Mouse (Mus musculus): ENCODE results near the gene Stradb. TPM values are rescaled to one million over a fixed set of nuclear protein-coding genes. Genes with fewer than 3 reads are reported as not detected.
"Not testable (repeated sequence)": the region's sequence is repeated elsewhere in the genome, so short reads cannot be mapped to it uniquely, and the experiment has no call there.

Gene Stradb
- total and polyA plus RNA-seq, 2 experiments from 2014 or later, result 33.0 to 95.5 TPM

GRCm38 (mm10) chr1:58953686-58954434 is 19.5 kb upstream of the Stradb start:
- Histone ChIP-seq H3K4me3 (ENCODE audit: low read length) (no peak overlapping the region), H3K27ac (no peak overlapping the region), H3K36me3 (ENCODE audit: insufficient read depth, low read length) (no peaks in the 10 kb centered on the region), H3K27me3 (ENCODE audit: insufficient read depth, low read length) (no peaks in the 10 kb centered on the region), H3K4me1 (ENCODE audit: insufficient read depth, low read length) (no peaks in the 10 kb centered on the region; the same call in 1 of the 2 replicates), H3K9me3 (ENCODE audit: low read length) (no peaks in the 10 kb centered on the region), H3K4me2 (ENCODE audit: low read depth, low read length) (no peak overlapping the region), H3K9ac (replicated peaks; ENCODE audit: low read length) (no peak overlapping the region)
- ATAC-seq, result no peak
- DNase-seq (ENCODE audit: low spot score), result no peak
- WGBS, result 94% methylated on average over 9 of the region's 9 CpGs
- TF ChIP-seq CTCF (IDR thresholded peaks at IDR 0.05; ENCODE audit: low read depth), result no peak

- no peak for TF ChIP-seq CTCF (IDR thresholded peaks at IDR 0.05; ENCODE audit: low read depth)
- WGBS, result 78% methylated on average over 8 of the region's 8 CpGs
Measured at GRCm38 (mm10) chr1:58954578-58955410, 18.5 kb upstream of the Stradb start.

GRCm38 (mm10) chr1:58955716-58956115 is 17.6 kb upstream of the Stradb start:
- 84% methylated on average over 3 of the region's 3 CpGs for WGBS
- no peak for TF ChIP-seq CTCF (IDR thresholded peaks at IDR 0.05; ENCODE audit: low read depth)
- no peak for ATAC-seq
- no peak overlapping the region for H3K27ac ChIP-seq
- no peaks in the 10 kb centered on the region for H3K9me3 ChIP-seq (ENCODE audit: low read length)
- H3K4me1 ChIP-seq (ENCODE audit: insufficient read depth, low read length), result no peaks in the 10 kb centered on the region; the same call in 1 of the 2 replicates
- DNase-seq (ENCODE audit: low spot score), result no peak
- no peak overlapping the region for H3K9ac ChIP-seq (replicated peaks; ENCODE audit: low read length)
- H3K4me3 ChIP-seq (ENCODE audit: low read length), result no peak overlapping the region
- no peak overlapping the region for H3K4me2 ChIP-seq (ENCODE audit: low read depth, low read length)
- H3K27me3 ChIP-seq (ENCODE audit: insufficient read depth, low read length), result no peaks in the 10 kb centered on the region
- H3K36me3 ChIP-seq (ENCODE audit: insufficient read depth, low read length), result no peaks in the 10 kb centered on the region

More at GRCm38 (mm10) chr1:58954578-58955410, 18.5 kb upstream of the Stradb start:
- Histone ChIP-seq H3K9ac (replicated peaks; ENCODE audit: low read length) (no peak overlapping the region), H3K27me3 (ENCODE audit: insufficient read depth, low read length) (no peaks in the 10 kb centered on the region), H3K4me2 (ENCODE audit: low read depth, low read length) (no peak overlapping the region), H3K9me3 (ENCODE audit: low read length) (no peaks in the 10 kb centered on the region), H3K36me3 (ENCODE audit: insufficient read depth, low read length) (no peaks in the 10 kb centered on the region), H3K4me3 (ENCODE audit: low read length) (no peak overlapping the region), H3K27ac (no peak overlapping the region), H3K4me1 (ENCODE audit: insufficient read depth, low read length) (no peaks in the 10 kb centered on the region; the same call in 1 of the 2 replicates)
- no peak for DNase-seq (ENCODE audit: low spot score)
- ATAC-seq, result no peak

GRCm38 (mm10) chr1:58956229-58956628 is 17.1 kb upstream of the Stradb start:
- H3K9ac ChIP-seq (replicated peaks; ENCODE audit: low read length), result no peak overlapping the region
- H3K4me3 ChIP-seq (ENCODE audit: low read length), result no peak overlapping the region
- no peak for ATAC-seq
- no peak overlapping the region for H3K27ac ChIP-seq
- 82% methylated on average over 9 of the region's 9 CpGs for WGBS
- H3K4me2 ChIP-seq (ENCODE audit: low read depth, low read length), result no peak overlapping the region
- H3K27me3 ChIP-seq (ENCODE audit: insufficient read depth, low read length), result no peaks in the 10 kb centered on the region
- no peaks in the 10 kb centered on the region for H3K36me3 ChIP-seq (ENCODE audit: insufficient read depth, low read length)
- no peak for DNase-seq (ENCODE audit: low spot score)
- TF ChIP-seq CTCF (IDR thresholded peaks at IDR 0.05; ENCODE audit: low read depth), result no peak
- no peaks in the 10 kb centered on the region for H3K9me3 ChIP-seq (ENCODE audit: low read length)
- no peaks in the 10 kb centered on the region for H3K4me1 ChIP-seq (ENCODE audit: insufficient read depth, low read length)

GRCm38 (mm10) chr1:58957931-58958330 is 15.4 kb upstream of the Stradb start:
- H3K4me3 ChIP-seq (ENCODE audit: low read length), result no peak overlapping the region
- no peaks in the 10 kb centered on the region for H3K4me1 ChIP-seq (ENCODE audit: insufficient read depth, low read length)
- H3K4me2 ChIP-seq (ENCODE audit: low read depth, low read length), result no peak overlapping the region
- 63% methylated on average over 2 of the region's 2 CpGs for WGBS
- no peaks in the 10 kb centered on the region for H3K27me3 ChIP-seq (ENCODE audit: insufficient read depth, low read length)
- no peak for DNase-seq (ENCODE audit: low spot score)
- H3K27ac ChIP-seq, result no peak overlapping the region
- TF ChIP-seq CTCF (IDR thresholded peaks at IDR 0.05; ENCODE audit: low read depth), result no peak
- H3K9ac ChIP-seq (replicated peaks; ENCODE audit: low read length), result no peak overlapping the region
- ATAC-seq, result no peak
- no peaks in the 10 kb centered on the region for H3K36me3 ChIP-seq (ENCODE audit: insufficient read depth, low read length)
- no peaks in the 10 kb centered on the region for H3K9me3 ChIP-seq (ENCODE audit: low read length)

- not testable (repeated sequence) for H3K4me2 ChIP-seq (ENCODE audit: low read depth, low read length); H3K9ac ChIP-seq (replicated peaks; ENCODE audit: low read length); H3K36me3 ChIP-seq (ENCODE audit: insufficient read depth, low read length); H3K9me3 ChIP-seq (ENCODE audit: low read length); H3K27ac ChIP-seq; H3K4me3 ChIP-seq (ENCODE audit: low read length); H3K27me3 ChIP-seq (ENCODE audit: insufficient read depth, low read length); H3K4me1 ChIP-seq (ENCODE audit: insufficient read depth, low read length); ATAC-seq
- DNase-seq (ENCODE audit: low spot score), result peak; percentile 21
- 76% methylated on average over 16 of the region's 16 CpGs for WGBS
Measured at GRCm38 (mm10) chr1:58958789-58959526, 14.4 kb upstream of the Stradb start.

Measured in hindbrain, postnatal 0 days (tissue).